Mouse (Mus musculus) bone marrow macrophage, adult 2 months (primary cell): ENCODE data around the gene Nlrc5.

Experiments
- CTCF ChIP-seq: IDR thresholded peaks from 2 replicates; pipeline ENCODE4 v1.5.1; 2012; ENCODE audit warnings: low read depth, mild to moderate bottlenecking, low read length, moderate library complexity
- POLR2A ChIP-seq: IDR thresholded peaks from 2 replicates; pipeline ENCODE4 v1.6.1; 2012; ENCODE audit warnings: mild to moderate bottlenecking, low read depth, low read length, borderline replicate concordance

DNA sequence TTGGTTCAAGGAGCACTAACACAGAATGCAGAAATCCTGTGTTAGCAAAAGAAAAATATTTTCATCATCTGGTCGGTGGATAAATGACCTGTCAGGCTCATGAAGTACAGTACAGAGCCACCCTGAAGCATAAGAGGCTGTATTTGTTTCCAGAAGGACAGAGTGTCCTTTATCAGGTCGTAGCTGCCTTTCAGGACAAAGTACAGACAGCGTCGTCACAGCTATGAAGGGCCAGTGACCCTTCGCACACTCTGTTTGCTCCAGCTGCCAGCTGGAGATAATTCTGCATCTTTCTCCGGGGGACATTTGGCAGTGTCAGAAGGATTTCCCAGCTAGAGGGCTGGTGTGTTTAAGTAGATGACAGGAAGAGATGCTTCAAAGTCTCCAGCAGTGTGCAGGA is 41.5 kb upstream of the Nlrc5 start:
- no peak for TF ChIP-seq CTCF
- TF ChIP-seq POLR2A, result no peak
